Mouse (Mus musculus) heart, postnatal 10 days (tissue): ENCODE results near the gene Prkar2a. TPM values are rescaled to one million over a fixed set of nuclear protein-coding genes. Genes with fewer than 3 reads are reported as not detected.

Experiments used
- DNase-seq, 2 experiments: peaks; one replicate each; pipeline ENCODE4 v3.0.0; 2021
- intact Hi-C: fragments of 180-260 bp; cut with DNase I; formaldehyde crosslinking; loops from one replicate; pipeline ENCODE4 v1.15.1; 2025
- total RNA-seq, 2 experiments: library from RNA; stranded (reverse); gene quantifications; 2 replicates each; pipeline ENCODE4 v1.2.3; 2021

Prkar2a gene
- total RNA-seq, 2 experiments from 2014 or later = 73.4 to 79.1 TPM

DNA sequence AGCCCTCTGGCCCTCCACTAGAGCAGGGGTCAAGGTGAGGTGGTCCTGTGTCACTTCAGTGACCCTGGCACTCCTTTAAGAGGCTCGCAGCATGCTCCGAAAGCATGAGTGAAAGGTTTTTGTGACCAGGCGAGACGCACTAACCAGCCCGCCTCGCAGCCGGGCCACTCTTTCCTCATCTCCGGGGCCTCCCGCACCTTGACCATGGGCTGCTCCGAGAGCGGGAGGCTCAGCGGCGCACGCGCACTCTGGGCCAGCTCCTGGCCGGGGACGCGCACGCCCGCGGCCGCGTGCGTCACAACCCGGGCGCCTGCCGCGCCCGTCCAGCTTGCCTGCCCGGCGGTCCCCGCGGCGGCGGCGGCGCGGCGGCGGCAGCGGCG, 2.7 kb downstream of the Prkar2a start:
- intact Hi-C loops = no loop called here

DNA sequence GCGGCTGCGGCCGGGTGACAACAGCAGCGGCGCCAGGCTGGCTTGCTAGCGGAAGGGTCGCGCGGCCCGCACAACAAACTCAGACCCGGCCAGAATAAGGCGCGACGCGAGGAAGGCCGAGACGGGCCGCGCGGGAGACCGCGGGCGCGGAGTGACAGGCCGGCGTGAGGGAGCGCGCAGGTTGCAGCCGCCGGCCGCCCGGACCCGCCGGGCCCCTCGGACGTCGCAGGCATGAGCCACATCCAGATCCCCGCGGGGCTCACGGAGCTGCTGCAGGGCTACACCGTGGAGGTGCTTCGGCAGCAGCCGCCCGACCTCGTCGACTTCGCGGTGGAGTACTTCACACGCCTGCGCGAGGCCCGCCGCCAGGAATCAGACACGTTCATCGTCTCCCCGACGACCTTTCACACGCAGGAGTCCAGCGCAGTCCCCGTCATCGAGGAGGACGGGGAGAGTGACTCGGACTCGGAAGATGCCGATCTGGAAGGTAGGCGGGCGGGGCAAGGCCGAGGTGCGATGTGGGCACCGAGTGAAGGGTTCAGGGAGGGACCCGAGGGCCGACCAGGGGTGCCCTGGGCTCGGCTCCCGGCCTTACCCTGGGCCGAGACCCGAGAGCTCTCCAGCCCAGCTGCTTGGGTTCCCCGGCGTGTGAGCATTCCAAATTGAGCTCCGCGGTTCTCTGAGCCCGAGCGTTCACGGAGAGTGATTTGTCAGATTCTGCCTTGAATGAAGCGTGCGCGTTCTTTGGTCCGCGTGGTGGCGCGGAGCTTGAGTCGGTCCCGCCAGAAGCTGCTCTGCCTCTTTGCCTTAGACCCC, 3.3 kb downstream of the Prkar2a start:
- intact Hi-C loops = no loop called here
- DNase-seq = peak; percentile 70 to 78

More for the DNA sequence above, 2.7 kb downstream of the Prkar2a start:
- DNase-seq = peak; percentile 89 to 92

DNA sequence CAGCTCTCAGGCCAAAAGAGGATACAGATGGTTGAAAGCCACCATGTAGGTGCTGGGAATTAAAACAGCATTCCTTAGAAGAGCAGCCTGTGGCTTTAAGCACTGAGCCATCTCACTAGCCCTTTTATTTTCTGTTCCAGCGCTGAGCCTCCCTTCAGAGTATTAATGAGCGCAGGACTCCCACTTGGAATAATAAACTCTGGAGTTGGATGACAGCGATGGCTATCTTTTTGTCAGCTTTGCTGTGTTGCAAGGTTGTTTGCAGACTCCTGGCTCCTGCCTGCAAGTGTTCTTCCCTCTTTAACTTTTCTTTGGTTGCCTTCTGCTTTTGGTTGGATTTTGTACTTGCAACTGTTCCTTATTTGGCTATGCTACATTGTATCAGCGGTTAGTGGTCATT, 4.8 kb downstream of the Prkar2a start:
- intact Hi-C loops = no loop called here
- no peak for DNase-seq

DNA sequence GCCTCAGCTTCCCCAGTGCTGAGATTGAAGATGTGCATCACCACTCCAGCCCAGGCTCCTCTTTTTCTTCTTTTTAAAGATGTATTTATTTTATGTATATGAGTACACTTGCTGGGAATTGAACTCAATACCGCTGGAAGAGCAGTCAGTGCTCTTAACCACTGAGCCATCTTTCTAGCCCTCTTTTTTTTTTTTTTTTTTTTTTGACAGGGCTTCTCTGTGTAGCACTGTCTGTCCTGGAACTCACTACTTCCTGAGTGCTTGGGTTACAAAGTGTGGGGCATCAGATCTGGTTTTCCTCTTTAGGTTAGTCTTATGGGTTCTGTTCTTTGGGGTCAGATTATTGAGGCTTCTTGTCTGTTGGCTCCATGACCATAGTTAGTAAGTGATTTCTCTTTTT, 5.4 kb downstream of the Prkar2a start:
- intact Hi-C loops = no loop called here
- DNase-seq = no peak

DNA sequence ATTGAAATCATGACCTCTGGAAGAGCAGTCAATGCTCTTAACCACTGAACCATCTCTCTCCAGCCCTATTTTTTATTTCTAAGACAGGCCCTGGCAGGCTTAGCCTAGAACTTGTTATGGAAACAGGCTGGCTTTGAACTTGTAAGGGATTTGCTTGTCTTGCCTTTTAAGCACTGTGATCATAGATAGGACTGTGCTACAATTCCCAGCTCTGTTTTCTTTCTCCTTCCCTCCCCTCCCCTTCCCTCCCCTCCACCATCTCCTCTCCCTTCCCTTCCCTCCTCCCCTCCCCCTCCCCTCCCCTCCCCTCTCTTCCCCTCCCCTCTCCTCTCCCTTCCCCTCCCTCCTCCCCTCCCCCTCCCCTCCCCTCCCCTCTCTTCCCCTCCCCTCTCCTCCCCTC, 13.4 kb downstream of the Prkar2a start:
- intact Hi-C loops = no loop called here

DNA sequence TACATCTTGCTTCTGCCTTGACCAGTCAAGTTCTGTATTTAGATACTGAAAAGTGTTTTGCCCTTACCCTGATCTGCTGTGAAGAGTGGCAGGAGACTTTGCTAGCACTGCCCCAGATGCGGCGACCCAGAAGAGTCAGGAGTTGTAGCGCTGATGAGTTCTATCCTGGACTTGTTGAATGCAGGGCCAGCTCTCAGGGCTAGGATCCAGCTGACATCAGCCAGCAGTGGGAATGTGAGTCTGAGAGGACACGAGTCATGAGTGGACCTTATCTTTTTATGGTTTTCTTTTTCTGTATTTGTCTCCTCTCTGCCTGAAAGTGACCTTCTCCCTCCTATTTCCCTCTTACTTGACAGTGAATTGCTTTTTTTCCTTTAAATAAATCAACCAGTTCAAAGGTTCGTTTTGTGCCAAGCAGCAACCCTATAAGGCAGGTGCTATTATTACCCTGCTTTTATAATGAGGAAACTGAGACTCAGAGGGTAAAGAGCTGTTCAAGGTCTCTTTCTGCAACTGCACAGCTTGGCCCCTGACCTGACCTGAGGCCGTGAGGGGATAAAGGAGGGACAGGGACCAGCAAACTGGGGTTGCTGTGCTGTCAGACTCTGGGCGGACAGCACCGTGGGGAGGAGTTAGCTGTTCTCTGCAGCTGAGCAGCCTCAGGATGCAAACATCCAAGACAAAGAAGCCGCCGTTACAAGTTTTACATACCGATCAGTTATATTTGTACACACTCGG, 14.4 kb downstream of the Prkar2a start:
- DNase-seq = peak; percentile 58 to 69
- intact Hi-C loops = no loop called here

More for the DNA sequence above, 13.4 kb downstream of the Prkar2a start:
- no peak for DNase-seq

DNA sequence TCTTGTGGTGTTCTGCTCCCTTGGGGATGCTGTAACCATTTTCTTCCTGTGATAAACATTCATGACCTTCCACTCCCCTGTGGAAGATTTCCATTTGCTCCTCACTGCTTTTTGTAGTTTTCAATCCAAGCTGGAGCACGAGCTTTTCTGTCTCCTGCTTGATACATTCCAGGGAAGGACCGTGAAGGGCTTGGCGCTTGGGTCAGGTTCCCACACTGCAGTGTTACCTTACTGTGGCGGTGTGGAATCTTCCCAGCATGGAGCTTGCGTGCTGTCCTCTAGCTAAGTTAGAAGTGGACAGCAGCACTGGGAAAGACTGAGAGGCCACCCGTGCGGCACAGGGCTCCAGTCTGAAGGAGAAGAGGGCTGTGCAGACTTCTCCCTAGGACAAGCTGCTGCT, 15.5 kb downstream of the Prkar2a start:
- intact Hi-C loops = no loop called here
- DNase-seq = peak; percentile 24 to 28

DNA sequence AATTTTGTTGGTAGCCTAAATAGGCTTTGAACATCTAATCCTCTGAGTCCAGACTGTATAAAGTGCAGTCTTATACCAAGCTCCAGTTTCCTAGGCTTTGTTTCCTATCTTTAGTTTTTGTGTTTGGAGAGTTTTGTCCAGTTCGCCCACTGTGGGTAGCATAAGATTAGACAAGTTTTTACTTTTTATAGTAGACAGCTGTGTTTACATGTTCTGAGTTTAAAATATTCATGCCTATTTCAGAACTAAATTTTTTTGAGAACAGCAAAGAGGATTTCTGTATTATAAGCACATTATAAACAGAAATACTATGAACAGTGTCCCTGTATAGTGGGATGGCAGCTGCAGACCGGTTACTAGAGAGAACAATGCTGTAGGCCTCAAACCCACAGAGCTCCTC, 18.1 kb downstream of the Prkar2a start:
- intact Hi-C loops = no loop called here

DNA sequence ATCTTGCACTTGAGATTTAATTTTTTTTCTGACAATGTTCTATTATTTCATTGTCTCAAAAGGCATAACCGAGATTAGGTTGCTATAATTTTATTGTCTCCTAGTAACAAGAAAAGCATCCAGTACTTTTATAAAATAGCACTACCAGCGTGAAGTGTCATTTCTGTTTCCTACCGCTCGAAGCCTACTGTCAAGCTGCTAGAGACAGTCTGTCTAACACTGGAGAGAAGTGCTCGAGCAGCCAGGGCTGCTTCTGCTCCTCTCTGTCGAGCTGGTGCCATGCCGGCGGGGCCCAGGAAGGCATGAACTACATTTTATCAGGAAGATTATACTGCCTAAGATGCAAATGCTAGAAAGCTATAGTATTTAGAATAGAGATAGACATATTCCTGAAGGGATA, 19.7 kb downstream of the Prkar2a start:
- DNase-seq = no peak
- intact Hi-C loops = no loop called here

More for the DNA sequence above, 18.1 kb downstream of the Prkar2a start:
- no peak for DNase-seq

DNA sequence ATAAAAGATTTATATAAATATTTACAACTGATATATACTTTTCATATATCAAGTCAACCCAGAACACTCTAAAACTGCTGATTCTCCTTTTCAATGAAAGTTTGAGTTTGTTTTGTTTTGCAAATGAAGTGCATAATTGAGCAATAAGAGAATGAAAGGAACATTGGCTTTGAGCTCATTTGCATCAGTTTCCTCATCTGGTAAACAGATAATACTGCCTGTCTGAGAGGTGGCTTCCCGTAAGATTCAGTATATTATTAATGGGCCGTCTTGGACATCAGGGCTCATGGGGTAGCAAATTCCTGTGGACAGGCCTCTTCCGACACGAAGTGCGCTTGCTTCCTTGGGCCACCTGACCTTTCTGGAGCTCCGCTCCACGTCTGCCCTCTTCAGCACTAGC, 21.7 kb downstream of the Prkar2a start:
- intact Hi-C loops = no loop called here

DNA sequence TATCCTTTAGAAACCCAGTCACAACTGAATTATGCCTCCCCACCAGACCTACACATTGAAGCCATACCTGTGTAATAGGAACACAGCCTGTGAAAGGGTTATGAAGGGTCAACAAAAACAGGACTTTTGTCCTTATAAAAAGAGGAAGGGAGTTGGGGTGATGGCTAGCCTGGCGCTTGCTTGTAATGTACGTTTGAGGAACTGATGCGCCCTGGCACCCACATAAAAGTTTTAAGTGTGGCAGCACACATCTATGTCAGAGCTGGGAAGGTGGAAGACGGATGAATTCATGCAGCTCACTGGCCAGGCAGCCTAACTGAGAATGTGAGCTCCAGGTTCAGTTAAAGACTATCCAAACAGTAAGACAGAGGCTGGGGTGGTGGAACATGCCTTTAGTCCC, 27.1 kb downstream of the Prkar2a start:
- intact Hi-C loops = no loop called here
- no peak for DNase-seq

More for the DNA sequence above, 21.7 kb downstream of the Prkar2a start:
- DNase-seq = no peak

DNA sequence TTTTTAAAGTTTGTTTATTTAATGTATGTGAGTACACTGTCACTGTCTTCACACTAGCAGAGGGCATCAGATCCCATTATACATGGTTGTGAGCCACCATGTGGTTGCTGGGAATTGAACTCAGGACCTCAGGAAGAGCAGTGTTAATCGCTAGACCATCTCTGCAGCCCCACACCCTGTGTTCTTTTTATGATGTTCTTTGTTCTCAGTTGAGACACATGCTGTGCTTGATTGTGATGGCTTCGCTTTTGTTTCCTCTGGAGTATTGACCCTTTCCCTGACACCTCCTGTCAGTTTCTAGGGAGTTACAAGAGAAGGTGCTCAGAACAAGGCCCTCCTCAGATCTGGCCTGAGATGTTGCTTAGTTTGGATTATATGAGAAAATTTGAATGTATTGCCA, 34.6 kb downstream of the Prkar2a start:
- no peak for DNase-seq
- intact Hi-C loops = no loop called here

DNA sequence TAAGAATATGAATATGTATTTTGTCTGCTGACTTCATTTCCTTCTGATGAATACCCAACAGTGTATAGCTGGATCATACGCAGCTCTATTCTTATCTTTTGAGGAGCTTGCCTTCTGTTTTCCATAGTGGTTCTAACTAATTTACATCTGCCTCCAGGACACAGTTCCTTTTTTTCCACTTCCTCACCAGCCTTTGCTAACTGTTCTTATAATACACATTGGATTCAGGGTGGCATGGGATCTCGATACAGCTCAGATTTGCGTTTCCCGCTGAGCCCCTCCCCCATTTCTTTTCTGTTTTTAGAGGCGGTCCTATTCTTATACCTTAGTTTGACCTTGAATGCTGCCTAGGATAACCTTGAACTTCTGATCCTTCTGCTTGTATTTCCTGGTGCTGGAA, 37.0 kb downstream of the Prkar2a start:
- DNase-seq = no peak
- intact Hi-C loops = no loop called here

DNA sequence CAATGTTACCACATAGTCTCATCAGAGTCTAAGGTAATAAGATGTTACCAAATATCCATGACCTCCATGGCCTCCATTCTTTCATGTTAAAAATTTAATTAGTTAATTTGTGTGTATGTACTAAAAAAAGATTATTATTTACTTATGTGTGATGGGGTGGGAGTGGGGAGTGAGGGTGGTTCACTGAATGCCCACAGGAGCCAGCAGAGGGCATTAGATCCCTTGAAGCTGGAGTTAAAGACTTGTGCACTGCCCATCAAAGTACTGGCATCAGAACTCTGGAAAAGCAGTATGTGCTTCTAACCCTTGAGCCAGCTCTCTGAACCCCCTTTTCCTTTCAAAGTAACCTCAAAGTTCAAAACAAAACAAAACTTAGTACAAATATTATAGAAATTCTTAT, 39.9 kb downstream of the Prkar2a start:
- intact Hi-C loops = no loop called here
- no peak for DNase-seq

DNA sequence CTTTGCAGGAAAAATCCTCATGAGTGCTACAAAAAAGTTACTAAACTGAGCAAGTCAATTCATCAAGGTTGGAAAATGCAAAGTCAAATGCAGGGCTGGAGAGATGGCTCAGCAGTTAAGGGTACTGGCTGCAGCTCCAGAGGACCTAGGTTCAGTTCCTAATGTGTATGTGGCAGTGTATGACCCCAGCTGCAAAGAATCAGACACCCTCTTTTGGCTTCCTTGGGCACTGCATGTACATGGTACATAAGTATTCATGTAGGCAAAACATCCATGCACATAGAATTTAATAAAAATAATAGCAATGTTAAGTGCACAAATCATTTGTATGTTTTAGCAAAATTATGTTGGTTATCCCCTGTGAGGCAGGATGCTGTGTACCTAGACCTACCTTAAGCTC, 43.3 kb downstream of the Prkar2a start:
- intact Hi-C loops = no loop called here
- DNase-seq = no peak

DNA sequence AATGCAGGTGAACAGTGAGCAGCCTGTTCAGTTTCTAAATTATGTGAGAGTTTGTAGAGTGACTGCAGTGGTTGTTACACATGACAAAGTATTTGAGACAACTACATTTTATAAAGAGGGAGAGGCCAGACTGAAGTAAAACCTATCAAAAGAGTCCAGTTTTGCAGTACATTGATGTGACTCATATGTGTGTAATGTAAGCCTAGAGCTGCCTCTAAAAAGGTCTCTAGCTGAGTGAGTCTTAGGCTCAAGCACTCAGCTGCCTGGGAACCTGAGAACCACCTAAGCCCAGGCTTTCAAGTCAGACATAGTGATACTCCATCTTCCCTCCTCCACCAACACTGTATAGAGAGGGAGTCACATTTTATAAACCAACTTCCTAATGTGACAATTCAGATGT, 45.5 kb downstream of the Prkar2a start:
- no peak for DNase-seq
- intact Hi-C loops = no loop called here

DNA sequence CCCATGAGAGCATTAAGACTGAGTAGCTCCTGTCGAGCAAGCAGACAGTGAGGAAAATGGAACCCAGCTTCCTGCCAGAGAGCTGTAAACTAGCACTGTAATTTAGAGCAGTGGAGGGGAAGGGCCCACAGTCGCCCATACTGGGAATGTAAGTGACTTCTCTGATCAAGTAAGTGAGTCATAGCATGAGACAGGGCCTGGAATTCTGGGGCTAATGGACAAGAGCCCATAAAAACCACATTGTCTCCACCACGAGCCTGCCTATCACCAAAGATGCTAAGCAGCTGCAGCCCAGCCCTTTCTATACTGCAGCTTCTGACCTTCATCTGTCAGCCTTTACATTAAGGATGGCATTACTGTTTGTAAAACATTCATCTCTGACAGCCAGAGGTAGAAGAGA, 50.1 kb downstream of the Prkar2a start:
- DNase-seq = no peak
- intact Hi-C loops = no loop called here

DNA sequence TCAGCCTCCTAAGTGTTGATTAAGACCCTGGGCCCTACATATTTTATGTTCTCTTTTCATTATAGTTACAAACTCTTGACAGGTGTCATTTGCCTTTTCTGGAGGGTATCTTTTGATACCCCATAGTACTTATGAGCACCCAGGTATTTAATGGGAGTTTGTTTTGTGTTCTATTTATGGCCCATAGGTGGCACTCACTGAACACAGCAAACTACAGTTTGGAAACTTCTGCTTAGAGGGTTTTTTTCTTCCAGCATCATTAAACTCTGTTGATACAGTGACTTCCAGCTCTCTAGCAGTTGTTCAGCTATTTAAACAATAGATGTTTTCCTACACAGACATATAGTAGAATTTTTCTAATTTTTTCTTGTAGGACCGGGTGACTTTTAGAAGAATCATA, 50.9 kb downstream of the Prkar2a start:
- no peak for DNase-seq
- intact Hi-C loops = no loop called here

DNA sequence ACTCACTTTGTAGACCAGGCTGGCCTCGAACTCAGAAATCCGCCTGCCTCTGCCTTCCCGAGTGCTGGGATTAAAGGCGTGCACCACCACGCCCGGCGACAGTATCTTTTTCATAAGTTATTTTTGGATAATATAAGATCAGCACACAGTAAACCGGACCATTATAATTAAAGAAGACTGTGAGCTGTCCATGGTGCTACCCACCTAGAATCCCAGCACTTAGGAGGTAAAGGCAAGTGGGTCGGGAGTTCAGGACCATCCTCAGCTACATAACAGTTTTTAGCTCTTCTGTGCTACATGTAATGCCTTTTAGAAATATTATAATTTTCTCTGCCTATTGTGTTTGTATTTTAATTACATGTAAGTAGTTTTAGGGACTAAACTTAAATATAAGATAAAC, 52.9 kb downstream of the Prkar2a start:
- DNase-seq = no peak
- intact Hi-C loops = no loop called here

DNA sequence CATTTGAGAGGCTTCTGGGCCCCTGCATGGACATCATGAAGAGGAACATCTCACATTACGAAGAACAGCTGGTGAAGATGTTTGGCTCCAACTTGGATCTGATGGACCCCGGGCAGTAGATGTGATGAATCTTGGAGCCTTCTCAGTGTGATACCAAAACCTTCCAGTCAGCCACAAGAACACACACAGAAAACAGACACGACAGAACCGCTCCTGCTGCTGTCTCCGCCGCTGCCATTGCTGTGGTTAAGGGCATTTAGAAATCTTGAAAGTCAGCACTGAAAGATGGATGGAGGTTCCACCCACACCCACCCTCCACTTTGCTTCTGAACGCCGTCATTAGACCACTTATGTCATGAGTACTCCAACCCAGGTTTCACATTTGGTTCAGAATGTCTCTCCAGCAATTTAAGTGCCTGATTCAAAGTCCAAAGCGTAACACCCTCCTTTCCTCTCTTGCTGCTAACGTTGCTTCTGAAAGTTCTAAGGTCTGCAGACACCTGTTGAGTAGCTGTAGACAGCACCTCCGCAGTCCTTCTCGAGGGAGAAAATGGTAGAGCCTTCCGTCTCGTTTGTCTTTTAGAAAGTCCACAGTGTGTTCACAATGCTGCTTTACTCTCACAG, 57.9 kb downstream of the Prkar2a start:
- intact Hi-C loops = no loop called here
- DNase-seq = no peak

DNA sequence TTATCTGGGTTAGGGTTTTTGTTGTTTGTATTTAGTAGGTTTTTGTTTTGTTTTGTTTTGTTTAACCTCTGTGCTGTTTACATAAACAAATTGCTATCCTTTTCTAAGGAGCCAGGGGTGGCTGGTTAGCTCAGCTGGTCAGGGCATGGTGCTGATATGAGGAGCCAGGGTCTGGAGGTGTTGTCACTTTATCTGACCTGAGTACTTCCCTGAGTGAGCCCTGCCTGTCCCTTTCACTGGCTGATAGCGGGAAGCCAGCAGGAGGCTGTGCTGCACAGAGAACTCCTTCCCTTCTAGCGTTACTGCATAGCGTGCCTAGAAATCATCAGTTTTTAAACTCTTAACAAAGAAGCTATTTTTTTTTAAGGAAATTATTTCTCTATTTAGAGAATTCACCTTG, 58.6 kb downstream of the Prkar2a start:
- DNase-seq = no peak
- intact Hi-C loops = no loop called here
